Mouse (Mus musculus): ENCODE data around the gene Cul4a.

GRCm38 (mm10) chr8:13111917-13112316 lies 6.5 kb downstream of the Cul4a start:
- TF ChIP-seq POLR2A (IDR thresholded peaks at IDR 0.05; ENCODE audit: extremely low read depth, insufficient read depth, low read length) (no peak), CTCF (IDR thresholded peaks at IDR 0.05; ENCODE audit: low read depth, low read length) (no peak)
